Mouse (Mus musculus): ENCODE measurements around the gene AC140267.1. TPM values are rescaled to one million over a fixed set of nuclear protein-coding genes. Genes with fewer than 3 reads are reported as not detected.

The AC140267.1 gene
- polyA plus RNA-seq, 2 experiments: not detected

DNA sequence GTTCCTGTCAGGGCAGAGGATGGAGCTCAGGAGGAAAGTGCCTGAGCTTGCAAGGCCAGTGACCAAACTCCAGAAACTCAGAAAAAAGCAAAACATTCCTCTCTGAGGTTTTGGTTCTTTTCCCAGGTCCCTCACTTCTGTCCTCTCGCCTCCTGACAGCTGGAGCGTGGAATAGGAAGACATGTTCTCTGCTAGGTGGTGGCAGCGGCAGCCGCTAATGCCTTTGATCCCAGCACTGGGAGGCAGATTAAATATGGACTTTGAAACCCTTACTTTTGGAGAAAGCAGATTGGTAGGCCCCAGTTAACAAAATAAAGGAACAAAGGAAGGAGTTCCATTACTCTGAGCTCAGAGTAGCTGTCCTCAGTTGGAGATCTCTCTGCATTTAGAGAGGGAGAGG is 27.2 kb upstream of the AC140267.1 start:
- WGBS (ENCODE audit: insufficient replicate concordance): 35% methylated on average over 4 of the region's 4 CpGs
- Histone ChIP-seq H3K36me3 (replicated peaks; ENCODE audit: control insufficient read depth, insufficient read depth, low read depth) (no peaks in the 10 kb centered on the region), H3K4me3 (ENCODE audit: insufficient read depth in 1 of 2, low read depth in 2 of 2, low read length in 2 of 2) (no peak overlapping the region), H3K4me2 (ENCODE audit: low read depth) (no peak overlapping the region), H3K27me3 (ENCODE audit: control insufficient read depth, insufficient read depth, low read length) (no peaks in the 10 kb centered on the region), H3K9me3 (ENCODE audit: control insufficient read depth, low read length) (no peaks in the 10 kb centered on the region), H3K4me1 (replicated peaks; ENCODE audit: control insufficient read depth in 2 of 2, insufficient read depth in 2 of 2, low read length in 1 of 2) (peaks cover 0 to 2% of the 10 kb centered on the region in 2 experiments; a peak in 1 of 4 replicates), H3K27ac (no peak overlapping the region), H3K9ac (replicated peaks) (no peak overlapping the region)
- DNase-seq (ENCODE audit: low read depth in 3 of 3, low spot score in 3 of 3) (no peak), ATAC-seq (ENCODE audit: insufficient read depth) (no peak)
- TF ChIP-seq EP300 (IDR thresholded peaks at IDR 0.05; ENCODE audit: low read depth): no peak
- TF ChIP-seq CTCF (IDR thresholded peaks at IDR 0.05; ENCODE audit: low read depth): no peak

DNA sequence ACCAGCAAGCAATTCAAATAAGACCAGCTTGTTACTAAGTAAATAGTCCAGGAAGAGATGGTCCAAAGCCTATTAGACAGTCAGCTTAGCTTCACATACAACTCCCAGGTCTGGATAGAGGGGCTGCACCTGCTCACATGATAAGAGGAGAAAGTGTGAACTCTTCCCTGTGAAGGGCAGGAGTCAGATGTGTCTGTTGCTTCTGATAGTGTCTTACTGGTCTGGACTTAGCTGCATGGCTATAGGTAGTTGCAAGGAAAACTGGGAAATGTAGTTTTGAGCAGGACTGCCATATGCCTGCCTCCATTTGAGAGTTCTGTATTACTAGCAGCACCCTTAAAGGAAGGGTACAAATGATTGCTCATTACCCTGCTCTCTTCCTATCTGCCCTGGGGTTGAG is 21.9 kb upstream of the AC140267.1 start:
- Histone ChIP-seq H3K9ac (replicated peaks) (no peak overlapping the region), H3K9me3 (ENCODE audit: control insufficient read depth, low read length) (no peaks in the 10 kb centered on the region), H3K27ac (no peak overlapping the region), H3K4me2 (ENCODE audit: low read depth) (no peak overlapping the region), H3K4me3 (ENCODE audit: insufficient read depth in 1 of 2, low read depth in 2 of 2, low read length in 2 of 2) (no peak overlapping the region), H3K36me3 (replicated peaks; ENCODE audit: control insufficient read depth, insufficient read depth, low read depth) (no peaks in the 10 kb centered on the region), H3K27me3 (ENCODE audit: control insufficient read depth, insufficient read depth, low read length) (no peaks in the 10 kb centered on the region), H3K4me1 (replicated peaks; ENCODE audit: control insufficient read depth in 2 of 2, insufficient read depth in 2 of 2, low read length in 1 of 2) (peaks cover 0 to 5% of the 10 kb centered on the region in 2 experiments; a peak in 2 of 4 replicates)
- ATAC-seq (ENCODE audit: insufficient read depth) (peak; percentile 74), DNase-seq (ENCODE audit: low read depth in 3 of 3, low spot score in 3 of 3) (no peak)
- peak; percentile 47 for TF ChIP-seq EP300 (IDR thresholded peaks at IDR 0.05; ENCODE audit: low read depth)
- TF ChIP-seq CTCF (IDR thresholded peaks at IDR 0.05; ENCODE audit: low read depth): no peak

DNA sequence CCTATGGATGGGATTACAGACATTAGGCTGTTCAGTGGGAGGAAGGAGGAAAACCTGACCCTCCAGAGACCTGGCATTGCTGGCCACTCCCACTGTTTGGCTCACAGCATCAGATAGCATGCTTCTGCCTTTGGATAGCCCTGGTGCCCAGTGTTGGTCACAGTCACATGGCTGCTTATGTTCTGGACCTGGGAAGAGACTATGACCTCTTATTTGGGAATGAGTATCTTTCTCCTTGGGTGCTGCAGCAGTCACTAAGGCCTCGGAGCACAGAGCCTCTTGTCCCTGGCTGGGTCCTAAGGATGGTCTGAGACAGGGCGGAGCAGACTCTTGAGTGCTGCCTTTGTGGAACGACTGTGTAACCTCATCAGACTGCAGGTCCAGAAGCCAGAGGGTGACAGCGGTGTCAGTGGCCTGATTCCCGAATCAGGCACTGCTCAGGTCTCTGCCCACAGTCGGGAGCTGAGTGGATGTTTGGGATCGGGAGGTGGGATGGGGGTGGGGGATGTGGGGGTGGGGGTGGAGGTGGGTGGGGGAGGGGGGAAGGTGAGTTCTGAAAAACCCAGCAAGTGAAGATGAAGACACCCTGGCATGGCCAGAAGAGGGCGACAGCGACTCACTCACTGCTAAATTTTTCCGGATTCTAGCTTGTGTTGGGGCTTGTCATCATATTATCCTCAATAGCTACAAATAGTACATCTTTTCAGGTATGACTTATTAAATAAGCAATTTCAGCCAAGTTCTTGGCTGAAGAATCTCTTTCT is 19.7 kb upstream of the AC140267.1 start:
- no peak overlapping the region for H3K27ac ChIP-seq
- no peak for DNase-seq (ENCODE audit: low read depth in 3 of 3, low spot score in 3 of 3)
- no peak overlapping the region for H3K4me2 ChIP-seq (ENCODE audit: low read depth)
- H3K9me3 ChIP-seq (ENCODE audit: control insufficient read depth, low read length): no peaks in the 10 kb centered on the region
- TF ChIP-seq EP300 (IDR thresholded peaks at IDR 0.05; ENCODE audit: low read depth): no peak
- TF ChIP-seq CTCF (IDR thresholded peaks at IDR 0.05; ENCODE audit: low read depth): peak; percentile 57
- H3K4me3 ChIP-seq (ENCODE audit: insufficient read depth in 1 of 2, low read depth in 2 of 2, low read length in 2 of 2): no peak overlapping the region
- no peak for ATAC-seq (ENCODE audit: insufficient read depth)
- 15% methylated on average over 10 of the region's 10 CpGs for WGBS (ENCODE audit: insufficient replicate concordance)
- H3K36me3 ChIP-seq (replicated peaks; ENCODE audit: control insufficient read depth, insufficient read depth, low read depth): no peaks in the 10 kb centered on the region
- no peaks in the 10 kb centered on the region for H3K27me3 ChIP-seq (ENCODE audit: control insufficient read depth, insufficient read depth, low read length)
- H3K4me1 ChIP-seq (replicated peaks; ENCODE audit: control insufficient read depth in 2 of 2, insufficient read depth in 2 of 2, low read length in 1 of 2): peaks cover 0 to 12% of the 10 kb centered on the region in 2 experiments; a peak in 2 of 4 replicates
- no peak overlapping the region for H3K9ac ChIP-seq (replicated peaks)

DNA sequence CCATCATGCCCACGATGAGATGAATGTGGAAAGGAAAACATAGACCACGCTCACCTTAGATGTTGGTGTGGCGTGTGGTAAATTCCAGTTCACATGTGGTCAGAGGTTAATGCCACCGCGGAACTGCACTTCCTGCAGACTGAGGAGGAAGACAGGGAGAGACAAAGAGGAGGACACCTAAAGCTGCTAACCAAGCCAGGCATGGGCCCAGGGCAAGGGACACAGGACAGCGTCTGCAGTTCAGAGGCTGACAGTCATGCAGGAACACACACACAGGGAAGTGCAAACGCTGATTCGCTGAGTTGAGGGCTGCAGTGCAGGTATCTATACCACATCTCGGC is 19.2 kb upstream of the AC140267.1 start:
- Histone ChIP-seq H3K9ac (replicated peaks) (no peak overlapping the region), H3K4me2 (ENCODE audit: low read depth) (no peak overlapping the region), H3K9me3 (ENCODE audit: control insufficient read depth, low read length) (no peaks in the 10 kb centered on the region), H3K27ac (no peak overlapping the region), H3K36me3 (replicated peaks; ENCODE audit: control insufficient read depth, insufficient read depth, low read depth) (no peaks in the 10 kb centered on the region), H3K4me1 (replicated peaks; ENCODE audit: control insufficient read depth in 2 of 2, insufficient read depth in 2 of 2, low read length in 1 of 2) (peaks cover 0 to 12% of the 10 kb centered on the region in 2 experiments; a peak in 2 of 4 replicates), H3K4me3 (ENCODE audit: insufficient read depth in 1 of 2, low read depth in 2 of 2, low read length in 2 of 2) (no peak overlapping the region), H3K27me3 (ENCODE audit: control insufficient read depth, insufficient read depth, low read length) (no peaks in the 10 kb centered on the region)
- ATAC-seq (ENCODE audit: insufficient read depth): no peak
- TF ChIP-seq EP300 (IDR thresholded peaks at IDR 0.05; ENCODE audit: low read depth) (no peak), CTCF (IDR thresholded peaks at IDR 0.05; ENCODE audit: low read depth) (no peak; the same call in 1 of the 2 replicates)
- no peak for DNase-seq (ENCODE audit: low read depth in 3 of 3, low spot score in 3 of 3)
- WGBS (ENCODE audit: insufficient replicate concordance): 30% methylated on average over 9 of the region's 9 CpGs

DNA sequence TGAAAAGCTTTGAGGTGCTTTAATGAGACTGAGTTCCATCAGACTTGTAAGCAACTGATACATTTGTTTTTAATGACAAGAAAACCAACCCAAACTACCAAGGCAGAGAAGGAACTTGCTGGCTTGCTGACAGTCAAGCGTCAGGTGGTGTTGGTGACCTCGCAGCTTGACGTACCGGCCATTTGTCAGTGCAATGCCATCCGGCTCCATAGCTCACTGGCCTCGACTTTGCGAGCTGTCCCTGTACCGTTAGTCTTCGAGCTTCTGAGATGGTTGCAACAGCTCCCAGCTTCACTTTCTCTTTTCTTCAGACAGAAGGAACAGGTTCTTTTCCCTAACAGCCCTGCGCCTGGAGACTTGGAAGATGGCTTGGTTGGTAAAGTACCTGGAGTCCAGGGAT is 18.2 kb upstream of the AC140267.1 start:
- Histone ChIP-seq H3K4me1 (replicated peaks; ENCODE audit: control insufficient read depth in 2 of 2, insufficient read depth in 2 of 2, low read length in 1 of 2) (peaks cover 0 to 12% of the 10 kb centered on the region in 2 experiments; a peak in 2 of 4 replicates), H3K27me3 (ENCODE audit: control insufficient read depth, insufficient read depth, low read length) (no peaks in the 10 kb centered on the region), H3K9ac (replicated peaks) (no peak overlapping the region), H3K4me3 (ENCODE audit: insufficient read depth in 1 of 2, low read depth in 2 of 2, low read length in 2 of 2) (no peak overlapping the region), H3K36me3 (replicated peaks; ENCODE audit: control insufficient read depth, insufficient read depth, low read depth) (no peaks in the 10 kb centered on the region), H3K9me3 (ENCODE audit: control insufficient read depth, low read length) (no peaks in the 10 kb centered on the region), H3K4me2 (ENCODE audit: low read depth) (no peak overlapping the region), H3K27ac (no peak overlapping the region)
- ATAC-seq (ENCODE audit: insufficient read depth): no peak
- 69% methylated on average over 10 of the region's 10 CpGs for WGBS (ENCODE audit: insufficient replicate concordance)
- DNase-seq (ENCODE audit: low read depth in 3 of 3, low spot score in 3 of 3): no peak
- TF ChIP-seq EP300 (IDR thresholded peaks at IDR 0.05; ENCODE audit: low read depth): no peak
- TF ChIP-seq CTCF (IDR thresholded peaks at IDR 0.05; ENCODE audit: low read depth): no peak
